In the genomic region with DNA sequence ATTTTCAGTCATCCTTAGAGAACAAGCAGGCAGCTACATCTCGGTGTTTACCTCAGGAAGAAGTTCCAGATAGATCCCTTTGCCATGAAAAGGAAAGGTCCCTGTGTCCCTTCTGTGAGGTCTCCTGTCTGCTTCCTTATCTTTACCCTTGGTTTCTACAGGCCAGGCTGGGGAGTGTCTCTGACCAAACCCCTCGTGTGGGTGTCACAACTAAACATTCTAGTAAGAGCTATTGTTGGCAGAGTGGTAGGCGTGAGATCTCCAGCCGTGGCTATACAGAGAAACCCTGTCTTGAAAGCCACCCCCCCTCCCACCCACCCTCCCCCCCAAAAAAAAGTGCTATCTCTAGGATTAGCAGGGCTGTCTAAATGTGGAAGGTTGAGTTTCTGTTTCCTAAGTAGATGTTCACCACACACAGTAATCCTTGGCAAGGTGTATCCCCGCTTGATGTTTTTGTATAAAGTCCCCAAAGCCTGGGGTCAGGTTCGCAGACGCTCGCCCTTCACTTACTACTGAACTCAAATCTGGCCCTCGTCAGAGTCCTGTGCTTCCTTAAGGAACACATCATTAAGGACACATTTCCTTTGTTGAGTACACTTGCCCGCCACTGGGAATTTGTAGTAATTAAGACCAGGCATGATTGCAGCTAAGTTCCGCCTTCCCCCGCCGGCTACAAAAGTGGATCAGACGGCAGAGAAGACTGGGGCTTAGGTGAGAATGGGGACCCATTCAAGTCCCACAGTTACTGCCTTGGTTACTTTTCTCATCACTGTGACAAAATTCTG, we compare ENCODE assay signal across 23 mouse cellular contexts.
A peak's percentile ranks its signal among the peaks of the same experiment; 100 is the strongest.
DNase-seq lines count a peak whose midpoint lies in the region; ATAC-seq lines count a peak whose summit lies in the region.
"Had no signal": no experiment of that assay in that cellular context is flagged by ENCODE, and none has a peak within 500 bp of the region (broad histone marks: within the 10 kb centered on the region; RNA-seq: fewer than 3 reads in every experiment).

No protein-coding gene starts in this region.

- H3K4me2 ChIP-seq in lung, embryonic 15.5 days: no peak overlapping the region
- H3K4me2 ChIP-seq: hindbrain, embryonic 14.5 days; limb, embryonic 13.5 days; liver, embryonic 13.5 days; midbrain, embryonic 12.5 days had no signal

- H3K27ac ChIP-seq in lung, embryonic 15.5 days: no peak overlapping the region
- H3K27ac ChIP-seq: forebrain, embryonic 10.5 days; hindbrain, embryonic 14.5 days; limb, embryonic 13.5 days; liver, embryonic 13.5 days; midbrain, embryonic 12.5 days; stomach, postnatal 0 days had no signal

- no peaks in the 10 kb centered on the region for H3K27me3 ChIP-seq in lung, embryonic 15.5 days
- H3K27me3 ChIP-seq: limb, embryonic 13.5 days; liver, embryonic 13.5 days; midbrain, embryonic 12.5 days; Patski had no signal

- no peak for DNase-seq in frontal cortex, postnatal 10 days (ENCODE audit: low spot score in 2 of 2)
- no peak for DNase-seq in lung, adult 18-20 months
- DNase-seq in hindlimb bud, embryonic 11.5 days (ENCODE audit: extremely low spot score, low read depth, low spot score): peak; percentile 24
- no peak for DNase-seq in urinary bladder, postnatal 25 days (ENCODE audit: low spot score)
- no peak for DNase-seq in kidney, adult 9 months
- DNase-seq: adrenal gland, postnatal 36 days; cerebellum, adult 11-12 months; cerebellum, postnatal 10 days; forebrain, postnatal 0 days; heart, postnatal 4 days; kidney, adult 2 months; kidney, postnatal 14 days; liver, embryonic 13.5 days; thymus, adult 2 months; thymus, postnatal 4 days had no signal

- WGBS in lung, embryonic 15.5 days: 49% methylated on average over 14 of the region's 14 CpGs

- peaks cover 9% of the 10 kb centered on the region; the same call in 1 of the 2 replicates for H3K4me1 ChIP-seq in lung, embryonic 15.5 days
- H3K4me1 ChIP-seq: liver, embryonic 13.5 days; midbrain, embryonic 12.5 days had no signal

- no peaks in the 10 kb centered on the region for H3K9me3 ChIP-seq in lung, embryonic 15.5 days
- H3K9me3 ChIP-seq: forebrain, embryonic 10.5 days; limb, embryonic 13.5 days; liver, embryonic 13.5 days; midbrain, embryonic 12.5 days had no signal

- no peak overlapping the region for H3K9ac ChIP-seq in lung, embryonic 15.5 days
- H3K9ac ChIP-seq: forebrain, postnatal 0 days; hindbrain, embryonic 14.5 days; limb, embryonic 13.5 days; liver, embryonic 13.5 days; midbrain, embryonic 12.5 days had no signal

- H3K36me3 ChIP-seq in lung, embryonic 15.5 days: no peaks in the 10 kb centered on the region
- H3K36me3 ChIP-seq: forebrain, embryonic 10.5 days; limb, embryonic 13.5 days; midbrain, embryonic 12.5 days had no signal

- no peak overlapping the region for H3K4me3 ChIP-seq in lung, embryonic 15.5 days
- H3K4me3 ChIP-seq: forebrain, embryonic 10.5 days; limb, embryonic 13.5 days; liver, embryonic 13.5 days; midbrain, embryonic 12.5 days had no signal

- ATAC-seq in frontal cortex, adult (ENCODE audit: low TSS enrichment): 0 out of 2 replicates have a peak, but pooled peaks have one; percentile 47
- ATAC-seq in lung, embryonic 15.5 days (ENCODE audit: borderline replicate concordance, extremely low read depth, low FRiP score, low TSS enrichment): peak; percentile 16; the same call in 1 of the 2 replicates
- ATAC-seq: forebrain, postnatal 0 days; Patski had no signal
